Mouse (Mus musculus): Measurements from ENCODE around the gene 1700011M02Rik. TPM values are rescaled to one million over a fixed set of nuclear protein-coding genes. Genes with fewer than 3 reads are reported as not detected.

1700011M02Rik gene
- not detected in 2 replicates for polyA plus RNA-seq (2021; fragmentation: Nextera tagmentation)
- long read RNA-seq, experiment 1, result 0 reads
- long read RNA-seq, experiment 2, result 0 reads

DNA sequence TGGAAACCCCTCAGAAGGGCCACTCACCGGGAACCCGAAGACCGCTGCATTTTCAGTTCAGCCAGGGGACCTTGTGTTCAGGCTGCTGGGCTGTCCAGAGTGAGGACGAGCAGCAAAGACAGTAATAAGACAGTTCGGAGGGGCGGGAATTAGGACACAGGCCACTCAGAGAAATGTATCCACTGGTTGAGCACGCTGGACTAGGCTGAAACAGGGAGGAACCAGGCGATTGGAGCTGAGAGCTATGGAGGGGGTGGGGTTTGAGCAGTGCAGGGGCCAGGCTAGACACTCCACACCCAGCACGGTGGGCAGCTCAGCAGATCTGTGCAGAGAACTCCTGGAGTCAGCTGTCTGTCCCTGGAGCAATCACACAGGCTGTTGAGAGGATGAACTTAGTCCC, at the start of gene 1700011M02Rik, which contains the start of gene Dmrtc1a:
TSS of gene 1700011M02Rik (plus strand) at position 319 of the 400 bp plus-strand sequence.
TSS of gene Dmrtc1a (minus strand) at position 101 of the 400 bp plus-strand sequence.

DNA sequence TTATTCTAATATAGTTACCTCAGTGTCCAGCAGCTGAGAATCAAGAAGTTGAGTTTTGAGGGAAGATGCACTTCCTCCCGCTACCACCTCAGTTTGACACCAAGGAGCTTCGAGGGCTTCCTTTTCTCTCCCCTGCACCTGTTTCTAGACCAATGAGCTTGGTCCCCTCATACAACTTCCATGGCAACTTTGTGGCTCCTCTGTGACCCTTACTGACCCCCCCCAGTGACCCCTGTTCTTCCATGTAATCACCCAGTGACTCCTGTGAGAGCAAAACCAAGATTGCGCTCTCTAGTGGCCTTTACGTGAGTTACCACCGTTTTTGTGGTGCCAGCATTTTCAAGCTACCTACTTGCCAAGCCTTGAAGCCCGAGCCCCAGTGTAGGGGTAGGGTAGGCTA, 40.8 kb upstream of the 1700011M02Rik start, which contains the start of gene 1700031F05Rik:
TSS of gene 1700031F05Rik (minus strand) at position 101 of the 400 bp plus-strand sequence.

GRCm38 (mm10) chrX:102928072-102928471, 19.4 kb downstream of the 1700011M02Rik start, which contains the start of gene 1700018G05Rik:
1700018G05Rik (plus strand) TSS chrX:102928372.

Other genes with a start within 250 kb of the 1700011M02Rik start
- not detected in 2 replicates for gene Gm3880, start 221.9 kb upstream of the 1700011M02Rik start, polyA plus RNA-seq (2021; fragmentation: Nextera tagmentation)
- gene Gm9112, start 201.3 kb upstream of the 1700011M02Rik start, polyA plus RNA-seq (2021; fragmentation: Nextera tagmentation), result not detected in 2 replicates
- gene Dmrtc1b, start 201.0 kb upstream of the 1700011M02Rik start, polyA plus RNA-seq (2021; fragmentation: Nextera tagmentation), result not detected in 2 replicates
- not detected in 2 replicates for gene Dmrtc1c1, start 105.9 kb upstream of the 1700011M02Rik start, polyA plus RNA-seq (2021; fragmentation: Nextera tagmentation)
- gene Dmrtc1c2, start 54.3 kb upstream of the 1700011M02Rik start, polyA plus RNA-seq (2021; fragmentation: Nextera tagmentation), result not detected in 2 replicates
- gene 1700031F05Rik, start 40.9 kb upstream of the 1700011M02Rik start, polyA plus RNA-seq (2021; fragmentation: Nextera tagmentation), result not detected in 2 replicates
- gene Dmrtc1a, start 218 bp upstream of the 1700011M02Rik start, polyA plus RNA-seq (2021; fragmentation: Nextera tagmentation), result 9.1 and 12.8 TPM in 2 replicates
- gene 1700018G05Rik, start 19.5 kb downstream of the 1700011M02Rik start, polyA plus RNA-seq (2021; fragmentation: Nextera tagmentation), result not detected in 2 replicates

Measured in left cerebral cortex, adult 6 months (tissue).